Mouse (Mus musculus) limb, embryonic 11.5 days (tissue): Measurements from ENCODE around the gene Baiap2l2. TPM values are rescaled to one million over a fixed set of nuclear protein-coding genes. Genes with fewer than 3 reads are reported as not detected.
A peak's percentile ranks its signal among the peaks of the same experiment; 100 is the strongest.
"Not testable (repeated sequence)": the region's sequence is repeated elsewhere in the genome, so short reads cannot be mapped to it uniquely, and the experiment has no call there.

Experiments
- ATAC-seq: fragments of 200-750 bp; cut with Nextera tagmentation; 2 replicates; pipeline ENCODE4 v1.8.0; 2017; ENCODE audit warnings: low read depth; ENCODE audit not compliant: insufficient number of reproducible peaks, low FRiP score, low TSS enrichment
- DNase-seq: peaks from one replicate; pipeline ENCODE4 v3.0.0-alpha.2; 2015; ENCODE audit warnings: low spot score
- H3K27ac ChIP-seq: fragments of 300-500 bp; sonication (generic); replicated peaks from 2 replicates; pipeline ENCODE4 v1.5.1; 2014; ENCODE audit warnings: low read depth, mild to moderate bottlenecking, low read length
- H3K27me3 ChIP-seq: fragments of 300-500 bp; sonication (generic); 2 replicates; pipeline ENCODE4 v1.6.1; 2014; ENCODE audit warnings: mild to moderate bottlenecking, low read length, mixed read lengths; ENCODE audit not compliant: control insufficient read depth, insufficient read depth
- H3K36me3 ChIP-seq: fragments of 300-500 bp; sonication (generic); 2 replicates; pipeline ENCODE4 v1.6.1; 2014; ENCODE audit warnings: mild to moderate bottlenecking, low read length, moderate library complexity, mixed read lengths; ENCODE audit not compliant: control insufficient read depth, insufficient read depth
- H3K4me1 ChIP-seq: fragments of 300-500 bp; sonication (generic); 2 replicates; pipeline ENCODE4 v1.6.1; 2014; ENCODE audit warnings: low read length, mixed read lengths; ENCODE audit not compliant: control insufficient read depth, insufficient read depth
- H3K4me2 ChIP-seq: fragments of 300-500 bp; sonication (generic); 2 replicates; pipeline ENCODE4 v1.6.1; 2014; ENCODE audit warnings: low read depth, mild to moderate bottlenecking, moderate library complexity; ENCODE audit not compliant: severe bottlenecking
- H3K4me3 ChIP-seq: fragments of 300-500 bp; sonication (generic); 2 replicates; pipeline ENCODE4 v1.5.1; 2014; ENCODE audit warnings: low read depth, low read length
- H3K9ac ChIP-seq: fragments of 300-500 bp; sonication (generic); 2 replicates; pipeline ENCODE4 v1.6.1; 2014; ENCODE audit warnings: mild to moderate bottlenecking, low read length
- H3K9me3 ChIP-seq: fragments of 300-500 bp; sonication (generic); 2 replicates; pipeline ENCODE4 v1.6.1; 2016; ENCODE audit warnings: low read length; ENCODE audit not compliant: control insufficient read depth
- WGBS: fragments of 180-500 bp; shearing (Covaris S2); extraction: QIAGEN DNeasy Blood & Tissue Kit; methylation state at CpG from one replicate; pipeline ENCODE4 v1.1.7; 2014; 5-methylcytosine and 5-hydroxymethylcytosine counted together
- polyA plus RNA-seq: library from polyadenylated mRNA; unstranded; fragments of >200 nt; fragmentation: Nextera tagmentation; extraction: Ambion mirVana; gene quantifications from 2 replicates; pipeline ENCODE4 v1.2.1, GENCODE M21; 2014

The Baiap2l2 gene
- polyA plus RNA-seq, 1 experiment from 2014 or later: 0.88 TPM

DNA sequence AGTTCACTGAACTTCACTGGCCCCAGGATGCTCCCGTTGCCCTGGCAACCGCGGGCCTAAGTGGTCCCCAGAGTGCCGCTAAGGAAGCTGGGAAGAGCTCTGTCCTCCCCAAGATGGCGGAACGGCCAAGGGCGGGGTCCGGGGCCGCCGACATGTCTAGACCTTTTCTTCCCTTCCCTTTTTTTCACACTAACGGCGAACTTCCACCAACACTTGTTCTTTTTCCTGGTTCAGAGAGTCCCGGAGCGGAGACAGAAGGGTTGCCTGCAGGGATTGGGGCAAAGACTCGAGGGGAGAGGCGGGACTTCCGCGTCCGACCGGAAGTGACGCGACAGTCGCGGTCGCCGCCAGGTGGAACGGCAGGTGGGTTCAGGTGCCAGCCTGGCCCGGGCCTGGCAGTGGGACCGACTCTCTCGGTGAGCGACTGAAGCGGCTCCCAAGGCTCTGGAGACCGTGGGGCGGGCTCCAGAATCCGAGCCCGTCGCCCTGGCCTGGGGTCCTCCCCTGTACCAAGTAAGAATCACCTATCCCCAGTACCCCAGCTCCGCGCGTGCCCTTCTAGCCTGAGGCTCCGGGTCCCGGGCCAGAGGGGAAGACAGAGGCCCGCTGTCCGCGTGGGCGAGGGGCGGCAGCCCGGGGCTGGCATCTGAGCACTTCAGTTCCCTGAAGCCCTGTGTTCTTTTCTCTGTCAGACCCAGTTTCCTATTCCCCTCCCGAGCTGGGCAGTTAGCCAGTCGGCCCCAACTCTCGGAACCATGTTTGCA is 56.1 kb downstream of the Baiap2l2 start, which contains the start of the genes Pick1 and Gm49486:
Pick1 (plus strand) TSS at position 116 of the 764 bp plus-strand sequence.
Gm49486 (plus strand) TSS at position 334 of the 764 bp plus-strand sequence.
- DNase-seq: peak; percentile 92
- Histone ChIP-seq H3K27ac (peak within 1 kb of the TSS; percentile 93), H3K9ac (peak within 1 kb of the TSS; percentile 82), H3K4me2 (peak within 1 kb of the TSS; percentile 98), H3K9me3 (no peaks in the 10 kb centered on the region), H3K4me1 (peaks cover 13% of the 10 kb centered on the region), H3K36me3 (no peaks in the 10 kb centered on the region), H3K27me3 (no peaks in the 10 kb centered on the region), H3K4me3 (peak within 1 kb of the TSS; percentile 94)
- WGBS: 2% methylated on average over 51 of the region's 51 CpGs
- ATAC-seq: peak; percentile 83

DNA sequence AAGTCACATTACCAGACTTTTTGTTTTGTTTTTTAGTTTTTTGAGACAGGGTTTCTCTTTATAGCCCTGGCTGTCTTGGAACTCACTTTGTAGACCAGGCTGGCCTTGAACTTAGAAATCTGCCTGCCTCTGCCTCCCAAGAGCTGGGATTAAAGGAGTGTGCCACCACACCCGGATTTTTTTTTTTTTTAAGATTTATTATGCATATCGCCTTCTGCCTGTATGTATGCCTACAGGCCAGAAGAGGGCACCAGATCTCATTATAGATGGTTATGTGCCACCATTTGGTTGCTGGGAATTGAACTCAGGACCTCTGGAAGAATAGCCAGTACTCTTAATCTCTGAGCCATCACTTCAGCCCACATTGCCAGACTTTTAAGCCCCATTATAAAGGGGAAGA is 59.6 kb downstream of the Baiap2l2 start:
- H3K9ac ChIP-seq, H3K27ac ChIP-seq, H3K27me3 ChIP-seq, DNase-seq, H3K9me3 ChIP-seq, H3K4me3 ChIP-seq, H3K36me3 ChIP-seq, ATAC-seq, H3K4me2 ChIP-seq: not testable (repeated sequence)
- peaks cover 15% of the 10 kb centered on the region for H3K4me1 ChIP-seq
- 69% methylated on average over 2 of the region's 2 CpGs for WGBS

DNA sequence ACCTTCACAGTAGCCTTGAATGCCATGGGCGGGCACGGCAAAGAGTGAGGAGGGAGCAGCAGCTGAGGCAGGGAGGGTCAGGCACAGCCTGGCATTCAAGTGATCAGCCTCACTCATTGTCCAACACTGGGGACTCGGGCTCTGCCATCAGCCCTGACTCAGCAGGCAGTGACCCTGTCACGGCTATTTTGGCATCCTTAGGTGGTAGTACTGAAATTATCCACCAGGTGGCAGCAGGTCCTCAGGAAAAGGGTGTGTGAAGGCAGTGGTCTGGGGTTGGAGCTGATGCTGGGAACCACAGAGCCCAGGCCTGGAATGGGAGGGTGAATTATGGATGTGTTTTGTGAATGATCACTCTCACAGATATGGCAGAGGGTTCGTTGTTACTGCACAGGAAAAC is 60.7 kb downstream of the Baiap2l2 start:
- DNase-seq (peak; percentile 94), ATAC-seq (peak; percentile 51)
- Histone ChIP-seq H3K9me3 (no peaks in the 10 kb centered on the region), H3K4me2 (no peak overlapping the region), H3K27ac (no peak overlapping the region), H3K36me3 (no peaks in the 10 kb centered on the region), H3K27me3 (no peaks in the 10 kb centered on the region), H3K4me3 (no peak overlapping the region), H3K9ac (no peak overlapping the region), H3K4me1 (peaks cover 11% of the 10 kb centered on the region)
- WGBS: 12% methylated on average over 5 of the region's 5 CpGs

DNA sequence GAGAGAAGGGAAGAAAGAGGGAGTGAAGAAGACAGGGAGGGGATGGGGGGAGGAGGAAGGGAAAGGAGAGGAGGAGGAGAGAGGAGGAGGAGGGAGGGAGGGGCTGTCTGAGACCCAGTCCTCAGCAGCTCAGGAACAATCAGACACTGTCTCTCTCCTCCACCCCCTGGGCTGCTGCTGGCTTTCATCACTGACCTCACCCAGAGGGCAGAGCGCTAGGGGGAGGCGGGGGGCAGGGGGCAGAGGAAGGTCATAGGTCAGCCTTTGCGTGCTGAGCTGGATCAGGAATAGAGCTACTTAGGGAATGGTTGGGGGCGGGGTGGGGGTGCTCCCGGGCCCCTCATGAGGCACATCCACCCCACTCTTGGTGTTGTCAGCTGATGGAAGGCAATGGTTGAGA is 61.7 kb downstream of the Baiap2l2 start:
- Histone ChIP-seq H3K9ac (no peak overlapping the region), H3K36me3 (no peaks in the 10 kb centered on the region), H3K4me1 (peaks cover 7% of the 10 kb centered on the region), H3K4me3 (no peak overlapping the region), H3K27ac (no peak overlapping the region), H3K27me3 (no peaks in the 10 kb centered on the region), H3K9me3 (no peaks in the 10 kb centered on the region), H3K4me2 (no peak overlapping the region)
- ATAC-seq (no peak), DNase-seq (no peak)
- WGBS: 8% methylated on average over 5 of the region's 5 CpGs

DNA sequence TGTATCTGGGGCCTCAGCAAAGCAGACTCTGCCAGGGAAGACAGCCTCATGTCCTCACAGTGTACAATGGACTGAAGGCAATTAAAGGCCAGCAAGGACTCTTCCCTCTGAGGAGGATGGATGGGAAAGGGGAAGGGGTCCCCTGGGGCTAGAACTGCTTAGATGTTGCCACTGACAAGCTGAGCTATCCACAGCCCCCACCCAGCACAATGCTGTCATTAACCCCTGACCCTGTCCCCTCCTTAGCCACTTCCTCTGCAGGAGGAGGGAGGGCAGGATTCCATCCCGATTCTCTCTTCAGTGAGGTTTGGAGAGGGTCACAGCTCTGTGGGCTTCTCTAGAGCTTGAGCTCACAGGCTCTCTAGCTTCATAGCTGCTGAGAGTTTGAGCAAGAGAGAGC is 65.8 kb downstream of the Baiap2l2 start:
- H3K4me2 ChIP-seq: no peak overlapping the region
- no peaks in the 10 kb centered on the region for H3K27me3 ChIP-seq
- DNase-seq: no peak
- ATAC-seq: no peak
- WGBS: 5% methylated on average over 1 of the region's 1 CpGs
- H3K27ac ChIP-seq: no peak overlapping the region
- H3K9ac ChIP-seq: no peak overlapping the region
- no peaks in the 10 kb centered on the region for H3K9me3 ChIP-seq
- H3K4me1 ChIP-seq: 0 out of 2 replicates have a peak, but pooled peaks cover 4% of the 10 kb centered on the region
- H3K36me3 ChIP-seq: no peaks in the 10 kb centered on the region
- H3K4me3 ChIP-seq: no peak overlapping the region

DNA sequence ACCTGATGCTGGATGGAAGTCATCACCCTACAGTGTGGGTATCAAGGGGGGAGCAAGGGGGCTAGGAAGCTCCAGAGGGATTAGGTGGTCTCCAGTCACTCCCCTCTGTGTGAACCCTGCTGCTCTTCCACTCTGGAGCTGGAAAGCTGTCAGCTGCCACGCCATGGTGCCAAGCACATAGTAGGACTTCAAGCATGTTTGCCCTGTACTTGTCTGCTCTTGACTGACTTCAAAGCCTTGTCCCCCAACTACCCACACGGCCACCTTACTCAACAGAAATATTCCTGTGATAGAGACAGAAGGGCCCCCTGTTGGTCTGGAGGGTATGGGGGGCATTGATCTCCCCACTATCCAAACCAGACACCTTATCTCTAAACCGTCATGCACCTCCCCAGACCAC is 69.1 kb downstream of the Baiap2l2 start:
- no peak for DNase-seq
- H3K4me2 ChIP-seq: no peak overlapping the region
- H3K9ac ChIP-seq: no peak overlapping the region
- H3K27ac ChIP-seq: no peak overlapping the region
- no peaks in the 10 kb centered on the region for H3K36me3 ChIP-seq
- no peak for ATAC-seq
- no peaks in the 10 kb centered on the region for H3K4me1 ChIP-seq
- H3K4me3 ChIP-seq: no peak overlapping the region
- 55% methylated on average over 3 of the region's 3 CpGs for WGBS
- no peaks in the 10 kb centered on the region for H3K9me3 ChIP-seq
- H3K27me3 ChIP-seq: no peaks in the 10 kb centered on the region

DNA sequence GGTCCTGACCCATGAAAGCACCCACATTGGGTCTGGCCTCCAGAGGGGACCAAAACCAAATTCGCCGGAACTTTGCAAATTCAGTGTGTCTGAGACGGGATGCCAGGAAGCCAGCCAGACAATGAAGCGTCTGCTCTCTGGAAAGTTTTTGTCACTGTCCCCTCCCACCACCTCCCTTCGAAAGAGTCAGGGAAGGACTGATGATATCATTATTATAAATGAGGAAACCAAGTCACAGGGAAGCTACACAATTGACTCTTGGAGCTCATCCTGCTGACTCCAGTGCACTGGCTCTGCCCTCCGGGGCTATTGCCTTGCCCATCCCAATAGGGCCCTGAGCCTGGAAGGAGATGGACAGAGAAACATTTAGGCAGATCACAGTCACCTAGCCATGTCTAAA is 71.7 kb downstream of the Baiap2l2 start:
- no peak overlapping the region for H3K9ac ChIP-seq
- H3K4me1 ChIP-seq: no peaks in the 10 kb centered on the region
- H3K27ac ChIP-seq: no peak overlapping the region
- no peaks in the 10 kb centered on the region for H3K36me3 ChIP-seq
- ATAC-seq: no peak
- 87% methylated on average over 6 of the region's 6 CpGs for WGBS
- no peak overlapping the region for H3K4me3 ChIP-seq
- no peak overlapping the region for H3K4me2 ChIP-seq
- no peak for DNase-seq
- H3K9me3 ChIP-seq: no peaks in the 10 kb centered on the region
- no peaks in the 10 kb centered on the region for H3K27me3 ChIP-seq

DNA sequence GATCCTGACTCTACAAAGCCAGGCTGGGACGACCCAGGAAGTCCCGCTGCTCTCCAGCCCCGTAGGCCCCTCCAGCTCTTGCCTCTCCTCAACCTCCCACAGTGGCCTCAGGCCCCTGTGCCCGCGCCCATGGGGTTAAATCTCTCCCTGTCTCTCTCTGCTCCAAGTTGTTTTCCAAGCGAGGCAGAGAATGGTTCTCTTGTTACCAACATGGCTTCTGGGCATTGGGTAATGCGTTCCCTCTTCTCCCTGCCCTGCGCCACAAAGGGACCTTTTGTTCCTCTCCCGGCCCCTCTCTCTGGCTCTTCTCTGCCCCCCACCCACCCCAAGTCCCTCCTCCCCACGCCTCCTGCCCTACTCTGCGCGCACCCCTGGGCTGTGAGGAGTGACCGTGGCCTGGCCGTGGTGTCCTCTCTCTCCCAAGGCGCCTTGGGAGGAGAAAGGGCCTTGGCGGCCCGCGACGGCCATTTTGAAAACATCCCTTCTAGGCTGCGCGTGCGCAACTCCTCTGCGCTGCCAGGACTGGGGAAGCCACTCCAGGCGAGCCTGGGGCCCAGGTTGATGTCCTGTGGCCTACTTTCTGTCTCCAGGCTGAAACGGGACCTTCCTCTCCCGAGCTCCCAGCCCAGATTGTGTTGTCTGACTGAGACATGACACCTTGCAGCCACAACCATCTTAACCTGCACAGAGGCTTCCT is 72.4 kb downstream of the Baiap2l2 start:
- DNase-seq (no peak), ATAC-seq (no peak)
- no peaks in the 10 kb centered on the region for H3K9me3 ChIP-seq
- H3K27ac ChIP-seq: no peak overlapping the region
- H3K4me1 ChIP-seq: no peaks in the 10 kb centered on the region
- H3K27me3 ChIP-seq: no peaks in the 10 kb centered on the region
- no peaks in the 10 kb centered on the region for H3K36me3 ChIP-seq
- no peak overlapping the region for H3K4me3 ChIP-seq
- no peak overlapping the region for H3K4me2 ChIP-seq
- no peak overlapping the region for H3K9ac ChIP-seq
- WGBS: 91% methylated on average over 26 of the region's 26 CpGs
